Mouse (Mus musculus) ovary, postnatal 36 days (tissue): Measurements from ENCODE around the gene Ech1.
A peak's percentile ranks its signal among the peaks of the same experiment; 100 is the strongest.

Experiments used
- DNase-seq: peaks from one replicate; pipeline ENCODE4 v3.0.0; 2022; ENCODE audit warnings: low spot score, mixed read lengths

Ech1 gene

GRCm38 (mm10) chr7:28824941-28825685 lies at the start of gene Ech1:
Ech1 (plus strand) TSS chr7:28825217.
- peak; percentile 91 for DNase-seq

GRCm38 (mm10) chr7:28778825-28779224 lies 46.2 kb upstream of the Ech1 start:
- no peak for DNase-seq

GRCm38 (mm10) chr7:28780067-28780658 lies 44.9 kb upstream of the Ech1 start:
- DNase-seq = peak; percentile 74

- no peak for DNase-seq
These were observed 44.2 kb upstream of the Ech1 start for GRCm38 (mm10) chr7:28780857-28781256.

- DNase-seq = no peak
These were observed 43.8 kb upstream of the Ech1 start for GRCm38 (mm10) chr7:28781261-28781663.

DNA sequence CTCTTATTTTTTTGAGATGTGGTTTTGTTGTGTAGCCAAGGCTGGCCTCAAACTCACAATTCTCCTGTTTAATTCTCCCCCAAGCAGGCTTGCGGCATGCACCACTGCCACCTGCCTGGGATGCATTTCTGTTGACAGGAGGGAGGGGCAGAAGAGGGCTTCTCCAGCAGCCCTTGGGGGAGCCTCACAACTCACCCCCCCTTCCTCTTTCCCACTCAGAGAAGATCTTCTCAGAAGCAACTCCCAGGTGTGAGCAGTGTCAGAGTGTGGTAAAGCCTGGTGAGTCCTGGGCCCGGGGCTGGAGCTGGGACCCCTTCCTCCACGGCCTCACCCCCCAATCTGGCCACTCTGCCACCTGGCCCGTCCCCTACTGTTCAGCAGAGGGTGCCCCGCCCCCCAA lies 39.9 kb upstream of the Ech1 start:
- DNase-seq = no peak

DNA sequence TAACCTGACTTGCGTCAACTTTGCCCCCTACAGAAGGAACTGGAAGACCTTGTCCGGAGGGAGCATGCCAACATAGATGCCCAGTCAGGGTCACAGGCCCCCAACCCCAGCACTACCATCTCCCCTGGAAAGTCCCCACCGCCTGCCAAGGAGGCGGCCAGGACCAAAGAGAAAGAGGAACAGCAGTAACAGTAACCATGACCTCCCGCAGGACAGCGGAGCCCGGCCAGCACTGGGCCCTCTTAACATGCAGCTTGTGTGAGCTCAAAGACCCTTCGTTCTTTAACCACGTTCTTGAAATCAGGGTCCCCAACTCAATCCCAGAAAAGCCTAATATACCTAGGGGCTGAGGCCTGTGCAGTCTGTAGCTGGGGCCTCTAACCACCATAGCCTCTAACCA lies 37.1 kb upstream of the Ech1 start:
- DNase-seq = no peak

- DNase-seq = no peak
These were observed 36.5 kb upstream of the Ech1 start, which contains the start of gene Rinl for GRCm38 (mm10) chr7:28788307-28789195. Rinl (plus strand) TSS chr7:28788969.

GRCm38 (mm10) chr7:28789235-28789634 lies 35.8 kb upstream of the Ech1 start:
- no peak for DNase-seq

DNA sequence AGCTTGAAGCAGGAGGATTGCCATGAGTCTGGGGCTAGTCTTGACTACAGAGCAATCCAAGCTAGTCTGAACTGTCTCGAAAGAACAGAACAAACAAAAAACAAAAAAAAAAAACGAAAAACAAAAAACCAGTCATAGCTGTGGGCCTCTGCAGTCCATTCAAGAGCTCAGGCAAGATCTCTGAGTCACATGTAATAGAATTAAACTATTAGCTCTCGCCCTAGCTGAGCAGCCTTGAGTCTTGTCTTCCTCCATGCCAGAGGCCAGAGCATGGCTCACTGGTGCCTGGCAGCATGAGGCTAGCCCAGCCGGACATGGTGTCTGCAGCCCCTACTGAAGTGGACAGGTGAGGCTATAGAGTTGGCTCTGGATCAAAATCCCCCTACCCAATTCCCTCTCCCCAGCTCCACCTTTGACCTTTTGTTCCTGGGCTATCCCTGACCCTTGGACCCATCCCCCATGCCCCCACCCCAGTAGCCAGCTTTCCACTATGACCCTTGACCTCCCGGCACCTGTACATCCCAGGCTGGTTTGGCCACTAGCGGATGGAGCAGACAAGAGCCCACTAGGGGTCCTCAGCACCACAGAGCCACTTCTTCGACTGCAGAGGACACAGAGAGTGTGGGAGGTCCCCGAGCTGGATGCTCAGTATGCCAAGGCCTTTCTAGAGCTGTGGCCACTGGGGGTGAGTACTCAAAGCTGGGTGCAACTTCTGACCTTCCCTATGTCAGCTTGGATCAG lies 34.8 kb upstream of the Ech1 start:
- no peak for DNase-seq

DNA sequence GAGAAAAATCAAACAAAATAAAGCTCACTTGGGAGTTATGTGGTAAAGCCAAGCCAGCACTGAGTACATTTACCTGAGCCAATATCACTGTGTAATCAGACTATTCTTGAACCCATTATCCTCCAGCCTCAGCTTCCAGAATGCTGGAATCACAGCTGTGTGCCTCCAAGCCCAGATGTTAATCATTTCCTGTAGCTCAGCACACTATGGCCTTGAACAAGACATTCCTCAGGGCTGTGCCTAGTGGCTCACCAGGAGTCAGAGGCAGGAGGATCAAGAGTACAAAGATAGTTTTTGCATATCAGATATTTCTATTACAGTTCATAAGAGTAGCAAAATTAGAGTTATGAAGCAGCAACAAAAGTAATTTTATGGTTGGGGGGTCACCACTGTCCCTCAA lies 33.3 kb upstream of the Ech1 start:
- no peak for DNase-seq

DNA sequence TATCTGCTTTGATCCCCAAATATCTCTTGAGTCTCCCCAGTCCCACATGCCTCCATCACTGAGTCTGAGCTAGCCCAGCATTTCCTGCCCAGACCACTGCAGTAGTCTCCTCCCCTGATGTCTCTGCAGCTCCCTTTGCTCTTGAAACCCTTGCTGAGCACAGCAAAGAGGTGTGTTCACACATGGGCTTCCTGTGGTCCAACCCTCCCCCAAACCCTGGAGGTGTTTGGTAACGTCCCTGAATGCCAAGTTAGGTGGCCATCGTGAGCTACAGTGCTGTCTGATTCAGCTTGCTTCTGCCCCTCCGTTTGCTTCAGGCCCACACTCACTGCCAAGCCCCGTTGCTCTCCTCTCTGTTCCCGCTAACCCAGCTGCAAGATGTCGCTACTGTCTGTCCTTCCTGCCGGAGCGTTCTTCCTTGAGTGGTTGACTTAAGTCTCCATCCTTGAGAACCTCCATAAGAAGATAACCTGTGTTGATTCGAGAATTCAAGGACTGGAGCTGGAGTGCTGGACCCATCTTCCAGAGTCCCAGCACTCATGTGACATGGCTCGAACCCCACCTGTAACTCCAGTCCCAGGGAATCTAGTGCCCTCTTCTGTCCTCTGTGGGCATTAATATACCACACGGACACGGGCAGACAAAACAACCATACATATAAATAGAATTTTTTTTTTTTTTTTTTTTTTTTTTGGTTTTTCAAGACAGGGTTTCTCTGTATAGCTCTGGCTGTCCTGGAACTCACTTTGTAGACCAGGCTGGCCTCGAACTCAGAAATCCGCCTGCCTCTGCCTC lies 32.4 kb upstream of the Ech1 start:
- no peak for DNase-seq

- DNase-seq = no peak
These were observed 31.2 kb upstream of the Ech1 start for GRCm38 (mm10) chr7:28793834-28794233.

- no peak for DNase-seq
These were observed 30.5 kb upstream of the Ech1 start for GRCm38 (mm10) chr7:28794496-28794895.

- DNase-seq = no peak
These were observed 29.2 kb upstream of the Ech1 start for GRCm38 (mm10) chr7:28795832-28796231.

DNA sequence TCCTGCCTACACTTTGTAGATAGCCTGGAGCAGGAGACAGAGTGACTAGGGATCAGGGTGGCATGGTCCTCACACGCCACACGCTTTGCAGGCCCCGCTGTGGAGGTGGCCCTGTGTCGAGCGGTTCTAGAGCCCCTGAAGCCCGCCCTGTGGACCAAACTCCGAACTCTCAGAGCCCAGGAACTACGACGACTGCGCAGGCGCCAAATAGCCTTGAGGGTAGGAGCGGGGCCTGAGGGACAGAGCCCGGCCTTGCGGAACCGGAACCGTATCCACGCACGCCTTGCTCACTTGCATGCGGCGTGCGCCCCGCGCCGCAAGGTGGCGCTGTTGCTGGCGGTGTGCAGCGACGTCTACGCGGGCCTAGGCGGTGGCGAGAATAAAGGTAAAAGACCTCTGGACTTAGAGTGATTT lies 28.4 kb upstream of the Ech1 start:
- DNase-seq = peak; percentile 85

GRCm38 (mm10) chr7:28799994-28800393 lies 25.0 kb upstream of the Ech1 start:
- no peak for DNase-seq

DNA sequence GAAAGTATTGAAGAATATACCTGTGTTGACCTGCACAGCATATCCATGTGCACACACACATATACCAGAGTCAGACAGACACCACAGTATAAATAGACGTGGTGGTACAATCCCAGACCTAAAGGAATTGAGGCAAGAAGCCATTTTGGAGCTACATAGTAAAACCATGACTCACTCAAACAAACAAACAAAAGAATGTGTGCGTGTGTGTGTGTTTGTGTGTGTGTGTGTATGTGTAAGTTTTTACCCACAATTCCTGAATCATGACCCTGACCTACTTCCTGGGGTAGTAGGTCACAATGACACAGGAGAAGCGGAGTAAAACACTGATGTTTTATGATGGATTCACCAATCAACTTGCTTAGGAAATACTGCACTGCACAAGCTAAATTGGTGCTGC lies 23.6 kb upstream of the Ech1 start:
- no peak for DNase-seq

GRCm38 (mm10) chr7:28801901-28802670 lies 22.9 kb upstream of the Ech1 start:
- peak; percentile 42 for DNase-seq

- no peak for DNase-seq
These were observed 22.0 kb upstream of the Ech1 start for GRCm38 (mm10) chr7:28802846-28803588.
